Mouse (Mus musculus) T-helper 2 cell (primary cell): ENCODE measurements around the gene Gramd2.

Experiments
- in situ Hi-C: fragments of 300-600 bp; cut with MboI, MseI; formaldehyde crosslinking; loops from one replicate; pipeline ENCODE4 v1.15.1; 2025; ENCODE audit warnings: high pct_unique_total_duplicates

Gramd2 gene

DNA sequence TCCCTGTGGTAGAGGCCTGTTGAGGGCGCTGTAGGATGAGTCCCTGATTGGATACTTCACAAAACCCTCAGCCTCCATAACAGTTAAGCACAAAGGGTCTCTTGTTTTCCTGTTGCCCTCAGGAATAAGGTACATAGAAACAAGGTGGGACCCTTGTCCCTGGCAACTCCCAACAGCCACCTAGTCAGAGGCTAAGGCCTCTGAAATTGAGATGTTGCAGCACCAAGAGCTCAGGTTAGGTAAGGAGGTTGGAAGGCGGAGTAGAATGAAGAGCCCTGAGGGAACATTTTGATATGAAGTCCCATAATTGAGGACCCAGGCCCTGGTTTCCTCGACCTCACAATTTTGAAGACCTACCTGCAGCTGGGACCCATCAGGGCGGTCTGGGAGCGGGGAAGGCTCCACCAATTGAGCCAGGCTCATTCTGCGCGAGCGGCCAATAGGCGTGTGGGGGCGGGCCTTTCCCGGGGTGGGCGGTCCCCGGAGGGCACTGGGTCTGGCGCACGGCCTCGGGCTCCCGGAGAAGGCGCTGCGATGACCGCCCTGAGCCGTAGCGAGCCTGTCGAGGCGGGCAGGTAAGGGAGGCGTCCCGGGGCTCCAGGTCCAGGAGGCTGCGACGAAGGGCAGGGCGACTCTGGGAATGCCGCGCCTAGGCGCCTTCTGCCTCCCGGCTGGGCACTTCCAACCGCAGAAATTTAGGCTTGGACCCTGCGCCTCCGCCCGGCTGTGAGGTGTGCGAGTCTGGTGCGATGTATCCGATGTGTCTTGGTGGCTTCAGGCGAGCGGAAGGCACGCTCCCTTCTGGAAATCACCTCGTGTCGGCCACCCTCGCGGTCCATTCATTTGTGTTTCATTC, at the start of gene Gramd2:
Gene Gramd2, plus strand, starts transcription at position 467 of the 856 bp plus-strand sequence.
- in situ Hi-C loops = loop anchor here (5.0 kb wide), 1 partner anchor 82 kb away; no protein-coding TSS in a partner anchor

DNA sequence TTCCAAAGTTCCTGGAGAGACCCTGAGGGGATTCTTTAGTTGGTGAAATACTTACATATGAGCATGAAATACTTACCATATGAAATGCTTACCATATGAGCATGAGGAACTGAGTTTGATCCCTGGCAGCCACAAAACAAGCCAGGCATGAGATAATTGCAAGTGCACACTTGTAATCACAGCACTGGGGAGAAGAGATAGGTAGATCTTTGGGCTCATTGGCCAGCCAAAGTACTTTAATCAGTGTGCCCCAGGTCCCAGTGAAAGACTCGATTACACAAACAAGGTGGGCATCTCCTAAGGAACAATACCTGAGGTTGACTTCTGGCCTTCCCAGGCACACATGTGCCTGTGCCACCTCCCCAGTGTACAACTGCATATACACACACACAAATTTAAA, 41.6 kb upstream of the Gramd2 start:
- in situ Hi-C loops = no loop called here

DNA sequence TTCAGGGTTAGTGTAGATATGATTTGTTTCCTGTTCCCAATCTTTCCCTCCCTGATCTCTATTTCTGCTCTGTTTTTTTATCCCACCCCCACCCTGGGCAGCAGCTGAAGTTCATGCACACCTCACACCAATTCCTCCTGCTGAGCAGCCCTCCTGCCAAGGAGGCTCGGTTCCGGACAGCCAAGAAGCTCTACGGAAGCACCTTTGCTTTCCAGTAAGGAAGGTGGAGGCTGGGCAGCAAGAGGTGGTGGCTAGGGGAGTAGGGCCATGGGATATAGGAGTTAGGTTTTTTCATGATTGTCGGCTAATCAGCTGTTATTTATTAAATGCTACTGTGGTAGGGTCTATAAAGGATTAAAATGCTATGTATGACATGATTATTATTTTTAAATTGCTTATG, 40.0 kb upstream of the Gramd2 start:
- in situ Hi-C loops = no loop called here

DNA sequence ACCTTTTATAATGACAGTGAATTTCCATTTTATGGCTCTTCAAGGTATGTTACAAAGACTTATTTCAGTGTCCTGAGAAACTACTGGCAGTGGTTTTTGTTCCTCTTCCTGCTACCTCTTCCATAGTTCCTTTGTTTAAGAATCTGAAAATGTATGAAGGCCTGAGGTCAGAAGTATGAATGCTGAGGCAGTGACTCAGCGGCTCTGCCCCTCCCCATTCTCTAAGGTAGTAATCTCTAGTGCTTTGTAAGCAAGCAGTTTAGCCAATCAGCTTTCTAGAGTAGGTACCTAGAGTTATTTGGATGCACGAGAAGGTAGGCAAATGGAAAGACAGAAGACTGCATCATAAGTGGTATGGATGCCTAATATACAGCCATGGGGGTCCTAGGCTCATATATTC, 38.6 kb upstream of the Gramd2 start:
- in situ Hi-C loops = no loop called here

DNA sequence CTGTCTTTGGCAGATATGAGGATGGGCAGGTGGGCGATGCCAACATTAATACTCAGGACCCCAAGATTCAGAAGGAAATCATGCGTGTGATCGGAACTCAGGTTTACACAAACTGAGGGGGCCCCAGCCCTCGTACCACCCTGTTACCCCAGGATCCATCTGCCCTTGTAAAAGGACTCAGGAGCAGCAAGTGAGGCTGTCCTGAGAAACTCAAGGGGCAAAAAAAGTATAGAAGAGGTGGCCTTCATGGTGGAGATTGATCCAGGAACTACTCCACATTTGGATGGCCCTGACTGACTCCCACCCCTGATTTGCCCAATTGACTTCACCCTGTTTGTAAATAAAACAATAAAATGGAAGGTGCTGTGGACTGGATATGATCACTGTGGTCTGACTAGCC, 30.0 kb upstream of the Gramd2 start:
- in situ Hi-C loops = loop anchor here (10.0 kb wide), 1 partner anchor 165 kb away; the partner anchor contains the start of gene Arih1

DNA sequence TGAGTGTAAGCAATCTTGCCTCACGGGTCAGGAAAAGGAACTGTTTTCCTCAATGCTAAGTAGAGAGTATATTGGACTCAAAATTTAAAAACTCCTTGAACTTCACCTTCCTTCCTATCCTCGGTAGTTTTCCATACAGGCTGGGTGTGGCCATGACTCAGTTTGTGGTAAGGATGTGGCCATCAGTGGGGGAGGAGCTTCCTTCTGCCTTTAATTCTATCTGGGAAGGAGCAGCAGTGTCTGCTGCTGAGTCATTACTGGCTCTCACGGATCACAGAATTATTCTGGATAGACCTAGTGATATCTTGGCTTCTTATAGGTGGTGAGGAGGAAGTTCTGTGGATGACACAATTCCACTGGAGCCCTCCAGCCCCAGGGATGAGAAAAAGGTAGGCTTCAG, 26.6 kb upstream of the Gramd2 start:
- in situ Hi-C loops = loop anchor here (10.0 kb wide), 1 partner anchor 169 kb away; the partner anchor contains the start of gene Arih1

DNA sequence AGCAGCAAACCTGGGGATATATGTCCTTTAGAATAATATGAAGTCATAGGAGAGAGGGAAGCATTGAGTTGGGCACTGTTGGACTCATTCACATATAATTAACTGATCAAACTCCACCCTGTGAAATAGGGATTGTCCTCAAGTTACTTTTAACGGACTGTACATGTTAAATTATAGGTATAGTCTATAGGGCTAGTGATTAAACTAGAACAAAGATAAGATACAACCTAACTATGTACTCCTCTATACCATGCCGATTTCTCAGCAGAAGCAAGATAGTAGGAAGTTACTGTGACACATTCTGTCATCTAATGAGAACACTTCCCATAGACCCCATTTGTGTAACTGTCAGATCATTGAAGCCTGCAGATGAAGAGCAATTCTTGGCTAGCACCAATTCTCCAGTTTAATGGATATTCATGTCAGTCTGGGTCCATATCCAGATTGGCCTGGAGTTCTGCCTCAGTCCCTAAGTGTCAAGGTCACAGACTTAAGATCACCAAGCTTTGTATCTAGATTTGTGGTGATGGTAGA, 25.4 kb upstream of the Gramd2 start:
- in situ Hi-C loops = loop anchor here (10.0 kb wide), 1 partner anchor 170 kb away; the partner anchor contains the start of gene Arih1

DNA sequence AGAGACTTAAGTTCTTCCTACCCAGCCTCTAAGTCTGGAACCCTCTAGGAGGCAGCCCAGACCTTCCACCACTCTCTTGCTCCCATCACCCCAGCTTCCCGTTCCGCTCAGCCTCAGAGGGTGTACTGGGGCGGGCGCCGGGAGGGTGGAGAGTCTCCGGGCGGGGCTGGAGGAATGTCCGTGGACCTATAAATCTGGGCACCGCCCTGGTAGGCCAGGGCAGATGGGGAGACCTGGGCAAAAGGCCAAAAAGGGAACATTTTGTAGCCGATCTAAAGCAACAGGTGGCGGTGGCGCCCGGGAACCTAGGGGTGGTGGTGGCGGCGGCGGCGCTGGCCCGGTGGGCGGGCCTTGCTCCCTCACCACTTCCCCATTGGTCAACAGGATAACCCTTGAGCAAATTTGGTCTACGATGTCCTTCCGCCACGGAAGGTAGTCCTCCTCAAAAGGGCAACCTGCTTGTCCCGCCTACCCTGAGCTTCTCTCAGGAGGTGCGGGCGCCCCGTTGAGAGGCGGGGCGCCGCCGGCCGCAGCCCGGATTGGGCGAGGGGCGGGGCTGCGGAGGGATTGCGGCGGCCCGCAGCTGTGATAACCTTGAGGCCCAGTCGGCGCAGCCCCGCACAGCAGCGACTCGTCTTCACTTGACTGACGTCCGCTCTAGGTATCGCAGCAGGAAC, 23.8 kb upstream of the Gramd2 start, which contains the start of gene Pkm:
Gene Pkm, plus strand, starts transcription at position 411 of the 677 bp plus-strand sequence.
- in situ Hi-C loops = loop anchor here (5.0 to 10.0 kb wide), 2 partner anchors 39 to 171 kb away; partner anchors contain the start of genes Arih1 and Parp6

DNA sequence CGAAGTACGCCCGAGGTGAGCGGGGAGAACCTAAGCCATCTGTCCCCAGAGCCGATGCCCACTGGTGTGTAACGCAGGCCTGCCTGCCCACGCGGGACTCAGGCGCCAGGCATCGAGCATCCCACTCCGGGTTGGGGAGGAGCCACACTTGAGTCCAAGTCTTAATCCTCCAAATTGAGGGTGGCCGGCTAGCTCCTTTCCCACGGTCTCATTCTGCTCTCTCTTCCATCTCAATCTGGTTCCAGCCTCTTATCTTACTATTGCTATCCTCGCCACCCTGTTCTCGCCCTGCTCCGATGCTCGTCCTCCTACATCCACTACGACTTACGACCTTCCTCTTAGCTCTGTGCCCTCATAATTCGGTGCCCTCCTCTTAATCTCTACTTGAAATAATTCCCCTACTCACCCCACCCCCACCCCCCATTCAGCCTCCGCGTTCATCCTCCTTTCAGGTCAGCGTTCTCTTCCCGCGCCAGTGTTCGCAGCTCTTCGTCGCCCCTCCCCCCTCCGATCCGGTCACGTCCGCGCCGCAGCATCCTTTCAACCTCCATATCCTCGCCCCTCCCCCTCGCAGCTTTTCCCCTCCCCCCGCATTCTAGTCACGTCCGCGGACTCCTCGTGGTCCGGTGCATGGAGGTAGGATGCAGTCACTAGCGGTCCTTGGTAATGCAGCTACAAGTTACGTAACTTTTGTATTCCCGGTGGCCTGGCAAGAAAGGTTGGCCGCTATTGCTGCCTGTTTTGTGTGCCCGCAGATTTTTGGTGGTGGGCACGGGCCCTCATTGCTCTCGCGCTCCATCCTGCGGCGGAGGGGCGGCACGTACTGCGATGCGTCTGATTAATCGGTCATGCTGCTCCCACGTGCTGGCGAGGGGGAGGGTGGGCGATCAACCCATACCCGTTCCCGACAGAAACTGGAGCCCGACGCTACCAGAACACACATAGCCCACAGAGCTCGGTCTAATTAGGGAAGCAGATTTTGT, 23.0 kb upstream of the Gramd2 start:
- in situ Hi-C loops = loop anchor here (5.0 to 10.0 kb wide), 2 partner anchors 40 to 172 kb away; partner anchors contain the start of genes Arih1 and Parp6

DNA sequence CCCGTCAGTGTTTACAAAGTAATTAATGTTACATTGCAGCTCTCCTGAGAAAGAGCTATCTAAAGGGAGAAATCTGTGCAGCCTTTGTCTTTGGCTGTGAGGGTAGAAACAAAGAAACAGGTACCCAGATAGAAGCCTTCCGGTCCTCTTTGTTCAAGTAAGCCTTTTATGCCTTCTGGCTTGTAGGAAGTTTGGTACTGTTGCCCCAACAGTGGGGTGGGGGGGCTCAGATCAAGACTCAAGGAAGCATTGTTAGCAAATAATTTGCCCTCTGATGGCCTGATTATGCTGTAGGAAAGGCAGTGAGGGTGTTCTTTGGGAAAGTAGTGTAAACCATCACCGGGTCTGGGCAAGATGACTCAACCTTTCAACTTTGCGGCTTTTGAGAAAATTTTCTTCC, 21.8 kb upstream of the Gramd2 start:
- in situ Hi-C loops = loop anchor here (5.0 to 10.0 kb wide), 2 partner anchors 41 to 173 kb away; partner anchors contain the start of genes Arih1 and Parp6

DNA sequence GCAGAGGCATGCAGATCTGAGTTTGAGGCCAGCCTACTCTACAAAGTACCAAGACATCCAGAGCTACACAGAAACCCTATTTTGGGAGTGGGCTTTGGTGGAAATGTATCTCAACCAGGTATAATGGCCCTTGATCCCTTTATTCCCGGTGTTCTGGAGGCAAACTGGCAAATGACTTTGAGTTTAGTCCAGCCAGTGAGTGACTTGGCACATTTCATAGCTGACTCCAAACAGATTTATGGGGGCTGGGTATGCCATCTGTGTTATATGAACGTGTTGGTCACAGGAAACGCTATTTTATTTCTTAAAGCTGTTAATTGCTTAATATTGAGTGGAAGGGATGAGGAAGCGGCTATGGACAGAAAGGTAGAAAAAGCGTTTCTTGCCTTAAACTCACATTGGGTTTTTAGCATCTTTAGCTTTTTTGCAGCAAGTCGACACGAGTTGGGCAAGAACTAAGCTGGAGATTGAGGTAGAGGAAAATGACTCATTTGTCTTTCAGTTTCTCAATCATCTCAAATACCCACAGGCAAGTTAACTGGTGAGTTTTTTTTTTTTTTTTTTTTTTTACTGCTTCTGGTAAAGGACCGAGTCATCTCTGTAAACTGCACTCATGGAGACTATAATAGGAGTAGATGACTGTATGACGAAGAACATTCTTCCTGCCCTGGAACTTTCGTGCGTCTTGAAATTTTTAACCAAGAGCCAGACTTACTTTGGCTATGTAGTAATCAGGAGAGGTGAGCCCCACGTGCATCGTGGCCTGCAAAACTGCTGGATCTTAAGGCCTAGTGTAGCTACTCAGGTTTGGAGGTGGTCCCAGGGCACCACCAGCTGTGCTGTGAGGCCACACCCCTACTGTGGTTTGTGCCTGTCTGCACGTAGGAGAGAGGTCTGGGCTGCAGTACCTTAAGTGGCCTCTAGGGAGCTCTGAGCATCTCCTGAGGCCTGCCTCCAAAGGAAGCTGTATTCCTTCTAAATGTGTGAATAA, 20.6 kb upstream of the Gramd2 start:
- in situ Hi-C loops = loop anchor here (5.0 to 10.0 kb wide), 2 partner anchors 42 to 175 kb away; partner anchors contain the start of genes Arih1 and Parp6

DNA sequence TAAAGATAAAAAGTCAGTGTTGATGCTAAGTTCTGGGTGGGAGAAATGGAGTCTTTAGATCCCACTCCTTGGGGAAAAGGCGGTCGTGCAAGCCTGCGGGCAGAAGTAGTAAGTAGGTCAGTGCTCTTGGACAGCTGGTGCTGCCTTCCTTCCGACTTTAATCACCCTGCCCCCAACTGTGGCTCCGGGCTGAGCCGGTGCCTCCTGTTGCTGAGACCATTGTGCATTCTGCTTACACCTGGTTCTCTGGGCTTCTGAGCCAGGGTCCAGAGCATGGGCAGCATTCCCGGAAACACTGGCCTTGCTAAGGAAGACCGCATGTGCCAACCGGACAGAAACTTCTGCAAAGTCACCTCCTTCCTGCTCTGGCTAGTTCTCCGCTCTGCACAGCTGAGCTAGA, 19.5 kb upstream of the Gramd2 start:
- in situ Hi-C loops = no loop called here

DNA sequence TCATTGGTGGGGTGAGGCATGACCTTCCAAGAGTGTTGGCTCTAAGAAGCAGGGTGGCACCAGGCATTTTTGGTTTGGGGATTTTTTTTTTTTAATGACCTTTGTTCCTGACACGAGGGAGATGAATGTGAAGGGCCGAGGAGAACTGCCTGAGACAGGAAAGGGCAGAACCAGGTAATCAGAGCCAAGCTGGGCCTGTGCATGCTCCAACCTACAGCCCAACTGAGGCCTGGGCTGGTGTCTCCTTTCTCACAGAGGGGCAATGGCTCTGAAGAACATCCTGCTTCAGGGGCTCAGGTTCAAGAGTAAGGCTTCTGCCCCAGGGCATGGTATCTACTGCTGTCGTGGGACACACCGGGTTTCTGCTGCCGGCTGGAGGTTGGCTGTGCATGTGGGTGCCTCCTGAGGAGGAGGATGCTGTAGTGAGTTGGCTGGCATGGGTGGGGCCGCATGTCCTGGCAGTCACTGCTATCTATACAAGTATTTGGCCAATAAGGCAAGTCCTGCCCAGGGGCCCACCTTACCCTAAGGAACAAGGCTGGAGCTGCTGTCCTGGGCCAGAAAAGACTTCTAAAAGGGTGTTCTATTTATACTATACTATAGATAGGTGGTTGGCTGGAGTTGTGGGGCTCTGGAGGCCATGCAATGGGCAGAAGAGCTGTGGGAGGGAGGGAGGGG, 18.5 kb upstream of the Gramd2 start:
- in situ Hi-C loops = no loop called here

DNA sequence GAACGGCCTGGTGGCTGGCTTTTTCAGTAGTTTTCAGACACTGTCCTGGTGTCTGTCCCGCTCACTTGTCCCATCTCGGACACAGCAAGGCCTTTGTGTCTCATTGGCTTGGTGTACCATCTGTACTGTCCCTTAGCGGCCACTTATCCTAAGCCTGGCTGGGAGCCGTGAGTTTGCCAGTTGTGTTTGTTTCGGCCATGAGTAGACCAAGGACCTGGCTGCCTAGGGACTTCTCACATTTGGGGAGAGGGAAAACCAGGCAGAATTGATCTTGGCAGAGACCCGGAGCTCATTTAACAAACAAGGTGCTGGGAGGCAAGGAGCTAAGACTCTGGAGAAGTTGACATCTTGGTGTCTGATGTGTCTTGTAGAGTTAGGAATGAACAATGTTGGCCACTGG, 16.7 kb upstream of the Gramd2 start:
- in situ Hi-C loops = no loop called here

DNA sequence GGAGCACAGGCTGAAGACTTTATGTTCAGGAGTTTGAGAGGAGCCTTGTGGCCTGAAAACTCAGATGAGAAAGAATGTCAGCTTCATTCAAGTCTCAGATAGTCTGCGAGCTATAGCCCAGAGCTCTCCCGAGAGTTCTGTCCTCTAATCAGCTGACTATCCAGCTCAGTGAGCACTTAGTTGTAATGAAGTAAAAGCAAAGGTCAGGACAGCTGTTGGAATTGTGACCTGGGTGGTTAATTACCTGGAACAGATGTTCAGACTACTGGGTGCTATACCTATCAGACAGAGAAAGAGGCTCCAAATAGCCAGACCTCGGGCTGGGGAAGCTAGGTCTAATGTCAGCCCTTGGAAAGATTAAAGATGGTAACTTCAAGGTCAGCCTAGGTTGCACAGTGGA, 16.0 kb upstream of the Gramd2 start:
- in situ Hi-C loops = no loop called here

DNA sequence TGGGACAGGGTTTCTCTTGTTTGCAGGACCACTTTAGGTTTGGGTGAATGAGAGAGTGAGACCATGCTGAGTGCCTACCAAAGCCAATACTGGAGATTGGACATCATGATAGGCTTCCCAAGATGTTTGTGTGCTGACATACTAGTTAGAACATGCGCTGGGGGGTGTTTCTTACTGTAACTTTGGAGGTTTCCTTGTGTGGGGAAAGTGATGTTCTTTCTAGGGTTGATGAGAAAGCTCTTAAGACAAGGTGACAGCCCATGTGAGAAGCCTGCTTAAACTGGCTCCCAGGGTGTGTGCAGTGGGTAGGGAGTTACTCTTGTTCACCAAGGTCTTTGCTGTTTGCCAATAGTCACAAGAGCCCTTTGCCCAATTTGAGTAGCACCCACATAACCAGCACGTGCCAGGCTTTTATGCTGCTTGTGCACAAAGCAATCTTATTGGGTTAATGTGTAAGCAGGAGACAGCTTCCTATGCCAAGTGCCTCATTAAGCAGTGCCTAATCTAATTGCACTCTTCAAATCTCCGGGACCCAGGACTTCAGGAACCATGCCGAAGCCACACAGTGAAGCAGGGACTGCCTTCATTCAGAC, 15.2 kb upstream of the Gramd2 start:
- in situ Hi-C loops = no loop called here

DNA sequence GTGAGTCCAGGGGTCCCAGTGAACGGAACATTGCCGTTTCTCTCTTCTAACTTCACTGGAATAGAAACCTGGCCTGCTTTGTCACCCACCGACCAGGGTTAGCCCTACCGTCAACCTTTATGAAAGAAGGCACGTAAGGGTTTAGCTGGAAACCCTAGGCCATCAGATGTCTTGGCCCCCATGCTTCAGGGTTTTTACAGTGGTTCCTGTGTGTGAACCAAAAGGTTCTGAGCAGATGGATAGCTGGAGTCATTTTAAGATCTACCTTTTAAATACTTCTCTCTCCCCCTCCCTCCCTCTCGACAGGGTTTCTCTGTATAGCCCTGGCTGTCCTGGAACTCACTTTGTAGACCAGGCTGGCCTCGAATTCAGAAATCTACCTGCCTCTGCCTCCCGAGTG, 13.9 kb upstream of the Gramd2 start:
- in situ Hi-C loops = no loop called here

DNA sequence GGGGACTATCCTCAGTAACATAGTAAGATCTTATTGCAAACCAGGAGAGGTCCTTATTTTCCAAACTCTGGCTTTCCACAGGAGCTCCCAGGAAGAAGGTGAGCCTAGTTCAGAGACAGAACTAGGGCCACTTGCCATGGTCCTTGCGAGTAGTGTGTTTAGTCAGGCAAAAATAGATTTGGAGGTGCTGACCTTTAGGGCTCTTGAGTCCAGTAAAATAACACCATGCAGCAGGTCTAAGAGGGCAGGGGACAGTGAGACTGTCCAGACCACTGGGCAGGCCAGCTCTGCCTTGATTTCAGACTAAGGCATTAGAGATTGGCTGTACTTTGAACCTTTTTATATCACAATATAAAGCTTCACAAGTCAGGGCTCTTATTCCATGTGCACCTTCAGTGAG, 13.1 kb upstream of the Gramd2 start:
- in situ Hi-C loops = no loop called here

DNA sequence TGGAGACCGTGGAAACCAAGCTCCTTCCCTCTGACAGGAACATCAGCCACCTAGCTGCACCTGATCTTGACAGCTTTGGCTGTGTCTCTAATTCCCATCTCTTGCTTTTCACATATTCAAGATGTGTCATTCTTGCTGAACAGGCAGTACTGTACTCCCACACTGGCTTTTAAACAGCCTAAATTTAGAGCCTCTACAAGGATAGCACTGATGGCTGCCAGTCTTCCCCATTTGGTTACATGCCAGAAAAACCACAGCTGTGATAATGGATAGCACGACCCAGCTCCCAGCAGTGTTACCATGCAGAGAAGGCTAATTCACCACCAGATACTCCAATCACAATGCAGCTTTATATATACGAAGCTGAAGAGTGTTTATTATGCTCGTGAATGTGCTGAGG, 12.7 kb upstream of the Gramd2 start:
- in situ Hi-C loops = no loop called here
